Mouse (Mus musculus) midbrain, embryonic 14.5 days (tissue): Measurements from ENCODE around the gene Spem1. TPM values are rescaled to one million over a fixed set of nuclear protein-coding genes. Genes with fewer than 3 reads are reported as not detected.
"Not testable (repeated sequence)": the region's sequence is repeated elsewhere in the genome, so short reads cannot be mapped to it uniquely, and the experiment has no call there.

Experiments
- ATAC-seq: fragments of 200-750 bp; cut with Nextera tagmentation; 2 replicates; pipeline ENCODE4 v1.8.0; 2017; ENCODE audit warnings: moderate number of reproducible peaks, moderate library complexity; ENCODE audit not compliant: low FRiP score, low TSS enrichment
- DNase-seq: peaks from one replicate; pipeline ENCODE4 v3.0.0-alpha.2; 2015
- H3K27ac ChIP-seq: fragments of 300-500 bp; sonication (generic); replicated peaks from 2 replicates; pipeline ENCODE4 v1.5.1; 2014; ENCODE audit warnings: mild to moderate bottlenecking, low read depth, low read length, moderate library complexity
- H3K27me3 ChIP-seq: fragments of 300-500 bp; sonication (generic); 2 replicates; pipeline ENCODE4 v1.6.1; 2014; ENCODE audit warnings: low read length, control low read depth, mixed read lengths; ENCODE audit not compliant: control insufficient read depth, insufficient read depth
- H3K36me3 ChIP-seq: fragments of 300-500 bp; sonication (generic); 2 replicates; pipeline ENCODE4 v1.6.1; 2014; ENCODE audit warnings: low read length, control low read depth; ENCODE audit not compliant: control insufficient read depth, insufficient read depth
- H3K4me1 ChIP-seq: fragments of 300-500 bp; sonication (generic); 2 replicates; pipeline ENCODE4 v1.6.1; 2014; ENCODE audit warnings: mild to moderate bottlenecking, antibody characterized with exemption, low read length, control low read depth; ENCODE audit not compliant: control insufficient read depth, insufficient read depth
- H3K4me2 ChIP-seq: fragments of 300-500 bp; sonication (generic); 2 replicates; pipeline ENCODE4 v1.6.1; 2014; ENCODE audit warnings: mild to moderate bottlenecking, low read length, moderate library complexity
- H3K4me3 ChIP-seq: fragments of 300-500 bp; sonication (generic); replicated peaks from 2 replicates; pipeline ENCODE4 v1.5.1; 2014; ENCODE audit warnings: low read depth, low read length
- H3K9ac ChIP-seq: fragments of 300-500 bp; sonication (generic); replicated peaks from 2 replicates; pipeline ENCODE4 v1.6.1; 2014; ENCODE audit warnings: mild to moderate bottlenecking, low read length, moderate library complexity
- H3K9me3 ChIP-seq: fragments of 300-500 bp; sonication (generic); 2 replicates; pipeline ENCODE4 v1.6.1; 2016; ENCODE audit warnings: low read length, control low read depth, mixed read lengths; ENCODE audit not compliant: control insufficient read depth
- WGBS: fragments of 180-500 bp; shearing (Covaris S2); extraction: QIAGEN DNeasy Blood & Tissue Kit; methylation state at CpG from one replicate; pipeline ENCODE4 v1.1.7; 2014; 5-methylcytosine and 5-hydroxymethylcytosine counted together
- polyA plus RNA-seq: library from polyadenylated mRNA; unstranded; fragments of >200 nt; fragmentation: Nextera tagmentation; extraction: Ambion mirVana; gene quantifications from 2 replicates; pipeline ENCODE4 v1.2.1, GENCODE M21; 2014

The Spem1 gene
- 0.49 and 0.85 TPM in 2 replicates for polyA plus RNA-seq

GRCm38 (mm10) chr11:69822080-69822479 lies at the start of gene Spem1:
Spem1 (minus strand) TSS chr11:69822180.
- DNase-seq (no peak), ATAC-seq (no peak)
- H3K4me1 ChIP-seq: no peaks in the 10 kb centered on the region

DNA sequence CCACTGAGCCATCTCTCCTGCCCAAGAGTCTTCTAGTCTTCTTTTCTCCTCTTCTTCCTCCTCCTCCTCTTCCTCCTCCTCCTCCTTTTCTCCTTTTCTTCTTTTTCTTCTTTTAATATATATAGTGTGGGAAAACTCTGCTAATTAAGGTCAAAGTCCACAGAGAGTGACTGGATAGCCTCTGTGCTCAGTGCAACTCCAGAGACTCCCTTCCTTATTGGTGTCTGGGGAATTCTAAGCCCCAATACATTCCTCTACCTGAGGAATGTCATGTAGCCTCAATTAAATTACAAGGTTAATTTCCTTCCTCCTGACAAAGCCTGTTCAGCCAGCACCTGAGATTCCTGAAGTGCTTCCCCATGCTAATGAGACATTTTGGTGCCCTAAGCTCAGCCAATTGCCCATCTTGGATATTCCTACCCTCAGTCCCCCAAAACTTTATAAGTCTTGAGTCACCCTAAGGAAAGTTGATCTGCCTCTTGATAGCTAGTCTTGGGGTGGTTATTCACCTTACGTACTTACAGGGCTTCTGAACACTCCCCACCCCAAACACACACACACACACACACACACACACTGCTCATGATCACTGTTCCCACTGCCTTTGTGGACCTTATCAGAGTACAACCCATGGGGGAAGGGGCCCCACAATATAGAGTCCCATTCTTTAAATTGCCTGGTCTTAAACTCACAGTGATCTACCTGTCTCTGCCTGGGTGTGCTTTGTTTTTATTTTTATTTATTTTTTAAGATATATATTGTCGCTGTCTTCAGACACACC lies 48.5 kb upstream of the Spem1 start:
- H3K9ac ChIP-seq: no peak overlapping the region
- no peaks in the 10 kb centered on the region for H3K27me3 ChIP-seq
- no peak overlapping the region for H3K4me3 ChIP-seq
- 96% methylated on average over 2 of the region's 2 CpGs for WGBS
- no peaks in the 10 kb centered on the region for H3K4me1 ChIP-seq
- H3K9me3 ChIP-seq: no peaks in the 10 kb centered on the region
- DNase-seq (no peak), ATAC-seq (no peak)
- H3K36me3 ChIP-seq: no peaks in the 10 kb centered on the region
- H3K4me2 ChIP-seq: no peak overlapping the region
- H3K27ac ChIP-seq: no peak overlapping the region

More at GRCm38 (mm10) chr11:69822080-69822479, at the start of gene Spem1:
- 87% methylated on average over 3 of the region's 3 CpGs for WGBS
- Histone ChIP-seq H3K9me3 (0 out of 2 replicates have a peak, but pooled peaks cover 7% of the 10 kb centered on the region), H3K27me3 (no peaks in the 10 kb centered on the region), H3K4me3 (no peak within 1 kb of the TSS), H3K27ac (no peak within 1 kb of the TSS), H3K4me2 (no peak within 1 kb of the TSS), H3K9ac (no peak within 1 kb of the TSS), H3K36me3 (peaks cover 33% of the 10 kb centered on the region)

DNA sequence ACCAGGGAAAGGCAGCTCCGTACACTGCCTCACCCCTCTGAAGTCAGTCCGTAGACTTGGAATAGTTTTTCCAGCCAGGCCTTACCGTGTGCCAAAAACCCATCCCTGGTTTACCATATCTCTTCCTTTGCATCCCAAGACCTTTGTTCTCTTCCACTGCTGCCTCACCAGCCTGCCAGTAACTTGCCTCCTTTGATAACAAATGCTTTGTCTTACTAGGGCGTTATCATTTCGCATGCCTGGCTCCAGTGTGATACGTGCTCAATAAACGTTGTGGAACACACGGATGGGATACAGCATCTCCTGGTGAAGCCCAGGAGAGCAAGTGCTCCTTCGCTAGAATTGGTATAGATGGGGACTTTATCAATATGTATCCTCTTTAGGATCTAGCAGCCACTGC lies 45.4 kb upstream of the Spem1 start:
- no peak overlapping the region for H3K9ac ChIP-seq
- no peak for ATAC-seq

DNA sequence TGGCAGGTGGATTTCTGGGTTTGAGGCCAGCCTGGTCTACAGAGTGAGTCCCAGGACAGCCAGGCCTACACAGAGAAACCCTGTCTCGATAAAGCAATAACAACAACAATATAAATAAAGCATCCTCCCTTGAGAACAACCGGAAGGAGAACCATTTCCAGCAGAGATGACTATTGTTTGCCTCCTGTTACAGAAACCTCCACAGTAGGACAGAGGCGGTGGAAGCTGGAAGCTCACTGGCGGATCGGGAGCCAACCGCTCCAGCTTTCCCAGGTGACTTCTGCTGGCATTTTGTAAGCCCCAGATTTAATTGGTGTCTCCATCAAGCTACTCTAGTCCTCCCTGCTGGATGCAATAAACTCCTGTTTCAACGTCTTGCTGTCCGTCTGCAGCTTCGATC lies 43.6 kb upstream of the Spem1 start:
- Histone ChIP-seq H3K27me3 (no peaks in the 10 kb centered on the region), H3K9me3 (no peaks in the 10 kb centered on the region), H3K36me3 (no peaks in the 10 kb centered on the region), H3K4me2 (no peak overlapping the region), H3K9ac (no peak overlapping the region), H3K27ac (no peak overlapping the region), H3K4me1 (no peaks in the 10 kb centered on the region), H3K4me3 (no peak overlapping the region)
- DNase-seq: no peak
- ATAC-seq: no peak
- 79% methylated on average over 9 of the region's 9 CpGs for WGBS

More for the DNA sequence above, 45.4 kb upstream of the Spem1 start:
- DNase-seq: no peak
- Histone ChIP-seq H3K4me2 (no peak overlapping the region), H3K9me3 (no peaks in the 10 kb centered on the region), H3K4me3 (no peak overlapping the region), H3K27ac (no peak overlapping the region), H3K4me1 (no peaks in the 10 kb centered on the region), H3K36me3 (no peaks in the 10 kb centered on the region), H3K27me3 (no peaks in the 10 kb centered on the region)
- 71% methylated on average over 9 of the region's 9 CpGs for WGBS

DNA sequence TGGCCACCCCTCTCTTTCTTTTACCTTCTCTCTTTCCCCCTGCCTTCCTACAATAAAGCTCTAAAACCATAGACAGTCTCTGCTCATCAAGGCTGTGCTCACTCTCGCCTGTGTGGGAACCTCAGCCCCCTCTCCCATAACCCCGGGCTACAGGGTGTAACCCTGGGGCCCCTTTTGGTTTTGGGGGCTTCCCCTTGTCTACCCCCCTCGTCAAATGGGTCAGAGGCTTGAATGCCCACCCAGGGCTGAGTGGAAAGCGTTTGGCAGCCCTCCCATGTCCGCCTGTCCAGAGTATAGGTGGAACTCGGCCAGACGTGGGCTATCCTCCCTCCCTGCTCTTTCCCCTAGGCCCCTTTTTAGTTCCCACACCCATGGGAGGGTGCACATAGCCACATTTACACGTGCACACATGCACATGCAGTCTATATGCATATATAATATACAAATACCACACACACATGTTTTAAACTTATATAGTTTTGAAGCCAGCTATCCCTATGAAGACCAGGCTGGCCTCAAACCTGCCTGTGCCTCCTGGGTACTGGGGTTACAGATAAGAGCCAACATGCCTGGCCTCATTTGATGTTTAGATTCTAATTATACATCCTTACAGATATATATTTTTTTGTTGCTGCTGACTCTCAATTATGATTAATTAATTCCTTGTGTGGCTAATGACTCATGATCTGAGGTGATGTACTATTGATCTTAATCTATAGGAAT lies 42.3 kb upstream of the Spem1 start:
- Histone ChIP-seq H3K9me3 (no peaks in the 10 kb centered on the region), H3K4me1 (no peaks in the 10 kb centered on the region), H3K9ac (no peak overlapping the region), H3K4me3 (no peak overlapping the region), H3K27me3 (no peaks in the 10 kb centered on the region), H3K27ac (no peak overlapping the region), H3K36me3 (no peaks in the 10 kb centered on the region), H3K4me2 (no peak overlapping the region)
- DNase-seq: no peak
- 57% methylated on average over 8 of the region's 8 CpGs for WGBS
- ATAC-seq: no peak

DNA sequence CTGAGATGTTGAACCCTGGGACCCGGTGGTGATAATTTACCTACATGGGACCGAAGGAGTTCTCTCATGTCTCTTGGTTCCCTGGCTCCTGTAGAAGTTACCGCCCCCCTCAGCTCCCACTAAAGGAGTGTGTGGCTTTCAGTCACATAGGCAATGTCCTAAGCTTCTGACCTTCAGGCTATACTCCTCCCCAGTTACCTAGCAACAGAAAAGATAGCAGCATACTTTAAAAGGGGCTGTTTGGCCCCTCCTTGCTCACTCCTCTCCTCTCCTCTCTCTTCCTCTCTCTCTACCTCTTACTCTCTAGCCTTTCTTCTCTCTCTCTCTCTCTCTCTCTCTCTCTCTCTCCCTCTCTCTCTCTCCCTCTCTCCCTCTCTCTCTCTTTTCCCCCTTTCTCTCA lies 41.7 kb upstream of the Spem1 start:
- WGBS: 85% methylated on average over 3 of the region's 3 CpGs
- H3K4me1 ChIP-seq, H3K4me3 ChIP-seq, ATAC-seq, DNase-seq, H3K9ac ChIP-seq, H3K9me3 ChIP-seq, H3K4me2 ChIP-seq, H3K36me3 ChIP-seq, H3K27ac ChIP-seq, H3K27me3 ChIP-seq: not testable (repeated sequence)

DNA sequence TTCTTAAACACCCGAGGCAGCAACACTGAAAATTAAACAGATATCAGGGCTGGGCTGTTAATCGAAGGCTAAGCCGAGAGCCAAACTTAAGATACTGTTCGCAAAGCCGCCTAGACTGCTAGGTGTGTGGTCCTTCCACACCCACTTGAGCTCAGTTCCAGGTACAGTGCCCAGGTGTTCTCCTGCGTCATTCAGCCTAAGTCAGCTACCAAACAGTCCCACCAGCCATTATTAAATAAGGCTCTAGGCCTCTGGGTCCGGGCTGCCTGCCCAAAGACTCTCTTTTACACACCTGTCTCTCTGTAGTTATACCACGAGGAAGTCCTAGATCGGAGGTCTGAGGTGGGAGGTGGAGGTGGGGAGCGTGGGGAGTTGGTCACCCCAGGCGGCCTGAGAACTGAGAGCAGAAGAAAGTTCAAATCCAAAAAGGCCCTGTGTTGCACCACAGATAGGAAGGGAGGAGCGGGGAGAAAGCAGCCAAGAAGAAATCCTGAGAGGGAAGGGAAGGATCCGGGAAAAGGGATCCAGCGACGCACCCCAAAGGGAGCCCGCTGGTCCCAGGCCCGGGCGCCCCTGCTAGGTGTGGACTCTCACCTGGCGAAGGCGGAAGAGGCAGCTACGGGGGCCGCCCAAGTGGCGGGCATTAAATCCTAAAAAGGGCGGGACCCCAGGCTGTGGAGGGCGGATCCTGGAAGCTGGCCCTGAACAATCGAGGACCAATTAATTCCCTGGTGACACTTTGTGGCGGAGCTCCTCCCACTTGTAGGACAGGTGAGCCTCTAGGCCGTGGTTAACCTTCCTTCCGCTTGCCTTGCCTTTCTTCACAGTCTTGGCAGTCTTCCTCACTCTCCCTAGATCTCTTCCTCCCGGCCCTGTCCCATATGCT lies 36.4 kb upstream of the Spem1 start, which contains the start of gene Tnk1:
Gene Tnk1 (minus strand): TSS at position 618 of the 886 bp plus-strand sequence.
- Histone ChIP-seq H3K36me3 (no peaks in the 10 kb centered on the region), H3K4me2 (no peak within 1 kb of the TSS), H3K4me1 (no peaks in the 10 kb centered on the region), H3K9me3 (no peaks in the 10 kb centered on the region), H3K27ac (no peak within 1 kb of the TSS), H3K9ac (no peak within 1 kb of the TSS; the same call in 1 of the 2 replicates), H3K27me3 (peaks cover 13% of the 10 kb centered on the region), H3K4me3 (no peak within 1 kb of the TSS)
- DNase-seq (no peak), ATAC-seq (no peak)
- WGBS: 24% methylated on average over 30 of the region's 30 CpGs

- Histone ChIP-seq H3K4me3 (no peak overlapping the region), H3K4me1 (no peaks in the 10 kb centered on the region), H3K27me3 (peaks cover 13% of the 10 kb centered on the region), H3K4me2 (no peak overlapping the region), H3K27ac (no peak overlapping the region), H3K9ac (no peak overlapping the region), H3K9me3 (no peaks in the 10 kb centered on the region), H3K36me3 (peaks cover 21% of the 10 kb centered on the region)
- 17% methylated on average over 16 of the region's 16 CpGs for WGBS
- DNase-seq (peak; percentile 58), ATAC-seq (no peak; the same call in 1 of the 2 replicates)
These were observed 33.4 kb upstream of the Spem1 start for GRCm38 (mm10) chr11:69855347-69855746.
